Mouse (Mus musculus) neural tube, embryonic 13.5 days (tissue): ENCODE data around the gene Tnrc6c. TPM values are rescaled to one million over a fixed set of nuclear protein-coding genes. Genes with fewer than 3 reads are reported as not detected.
A peak's percentile ranks its signal among the peaks of the same experiment; 100 is the strongest.

Experiments used
- ATAC-seq: fragments of 200-750 bp; cut with Nextera tagmentation; 2 replicates; pipeline ENCODE4 v1.8.0; 2017; ENCODE audit warnings: low read depth, mild to moderate bottlenecking, moderate TSS enrichment, moderate library complexity
- H3K27ac ChIP-seq: fragments of 300-500 bp; sonication (generic); replicated peaks from 2 replicates; pipeline ENCODE4 v1.5.1; 2015; ENCODE audit warnings: moderate library complexity, mild to moderate bottlenecking, inconsistent platforms
- H3K27me3 ChIP-seq: fragments of 300-500 bp; sonication (generic); 2 replicates; pipeline ENCODE4 v1.6.1; 2015; ENCODE audit warnings: mild to moderate bottlenecking, inconsistent platforms
- H3K36me3 ChIP-seq: fragments of 300-500 bp; sonication (generic); 2 replicates; pipeline ENCODE4 v1.6.1; 2015; ENCODE audit warnings: mild to moderate bottlenecking, inconsistent platforms
- H3K4me1 ChIP-seq: fragments of 300-500 bp; sonication (generic); replicated peaks from 2 replicates; pipeline ENCODE4 v1.6.1; 2015; ENCODE audit warnings: inconsistent platforms
- H3K4me2 ChIP-seq: fragments of 300-500 bp; sonication (generic); 2 replicates; pipeline ENCODE4 v1.6.1; 2015; ENCODE audit warnings: inconsistent platforms, mild to moderate bottlenecking, moderate library complexity
- H3K4me3 ChIP-seq: fragments of 300-500 bp; sonication (generic); 2 replicates; pipeline ENCODE4 v1.5.1; 2015; ENCODE audit warnings: mild to moderate bottlenecking, inconsistent platforms
- H3K9ac ChIP-seq: fragments of 300-500 bp; sonication (generic); 2 replicates; pipeline ENCODE4 v1.6.1; 2015; ENCODE audit warnings: moderate library complexity, mild to moderate bottlenecking, inconsistent platforms
- H3K9me3 ChIP-seq: fragments of 300-500 bp; sonication (generic); 2 replicates; pipeline ENCODE4 v1.6.1; 2016; ENCODE audit warnings: inconsistent platforms
- WGBS: fragments of 180-500 bp; shearing (Covaris S2); methylation state at CpG from one replicate; pipeline ENCODE4 v1.1.7; 2015; 5-methylcytosine and 5-hydroxymethylcytosine counted together
- polyA plus RNA-seq: library from polyadenylated mRNA; unstranded; fragments of >200 nt; fragmentation: Nextera tagmentation; extraction: Ambion mirVana; gene quantifications from 2 replicates; pipeline ENCODE4 v1.2.1, GENCODE M21; 2015

Gene Tnrc6c
- polyA plus RNA-seq, 1 experiment from 2014 or later: 26.5 TPM

GRCm38 (mm10) chr11:117712065-117712464 is 58.0 kb downstream of the Tnrc6c start:
- 90% methylated on average over 1 of the region's 1 CpGs for WGBS
- no peak overlapping the region for H3K27ac ChIP-seq

DNA sequence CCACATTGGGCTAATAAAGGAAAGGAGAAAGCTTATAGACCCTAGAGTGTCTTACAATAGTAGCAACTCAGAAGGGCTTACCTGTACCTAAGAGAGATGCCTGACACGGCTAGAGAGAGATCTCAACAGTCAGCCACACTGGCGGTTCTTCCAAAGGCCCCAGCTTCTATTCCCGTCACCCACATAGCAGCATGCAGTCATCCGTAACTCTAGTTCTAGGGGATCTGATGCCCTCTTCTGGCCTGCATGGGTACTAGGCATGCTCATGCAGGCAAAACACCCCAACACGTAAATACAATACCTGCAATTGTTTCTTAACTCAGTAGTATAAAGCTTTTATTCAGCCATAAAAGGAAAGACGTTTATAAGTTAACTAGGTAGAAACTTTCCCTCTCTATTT is 59.3 kb downstream of the Tnrc6c start:
- Histone ChIP-seq H3K9ac (no peak overlapping the region), H3K27ac (no peak overlapping the region), H3K27me3 (no peaks in the 10 kb centered on the region), H3K36me3 (peaks cover 45% of the 10 kb centered on the region), H3K4me2 (no peak overlapping the region), H3K4me3 (no peak overlapping the region), H3K9me3 (no peaks in the 10 kb centered on the region), H3K4me1 (peaks cover 6% of the 10 kb centered on the region; the same call in 1 of the 2 replicates)
- ATAC-seq: no peak
- WGBS: 93% methylated on average over 6 of the region's 6 CpGs

More at GRCm38 (mm10) chr11:117712065-117712464, 58.0 kb downstream of the Tnrc6c start:
- no peak overlapping the region for H3K4me2 ChIP-seq
- H3K27me3 ChIP-seq: no peaks in the 10 kb centered on the region
- H3K36me3 ChIP-seq: peaks cover 35% of the 10 kb centered on the region
- H3K4me1 ChIP-seq: peaks cover 6% of the 10 kb centered on the region; the same call in 1 of the 2 replicates
- no peak for ATAC-seq
- no peaks in the 10 kb centered on the region for H3K9me3 ChIP-seq
- H3K4me3 ChIP-seq: no peak overlapping the region
- no peak overlapping the region for H3K9ac ChIP-seq

DNA sequence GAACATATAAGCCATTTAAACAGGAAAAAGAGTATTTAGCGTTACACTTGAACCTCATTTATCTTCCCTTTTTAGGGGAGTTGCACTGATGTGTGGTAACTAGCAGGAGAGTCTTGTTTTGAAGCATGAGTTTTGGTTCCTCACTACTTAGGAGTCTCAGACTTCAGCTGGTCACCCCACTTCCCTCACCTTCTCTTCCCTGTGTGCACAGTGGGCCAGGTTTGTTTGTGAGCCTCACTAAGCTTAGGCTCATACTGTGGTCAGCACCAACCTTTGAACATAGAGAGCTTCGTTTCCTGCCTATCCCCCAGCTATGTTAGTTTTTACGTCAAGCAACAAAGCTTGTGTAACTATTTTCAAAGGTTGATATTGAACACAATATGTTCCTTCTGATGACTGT is 64.7 kb downstream of the Tnrc6c start:
- peaks cover 93% of the 10 kb centered on the region for H3K36me3 ChIP-seq
- H3K27me3 ChIP-seq: no peaks in the 10 kb centered on the region
- no peak overlapping the region for H3K4me3 ChIP-seq
- no peak for ATAC-seq
- no peaks in the 10 kb centered on the region for H3K9me3 ChIP-seq
- no peak overlapping the region for H3K4me2 ChIP-seq
- no peak overlapping the region for H3K27ac ChIP-seq
- H3K4me1 ChIP-seq: no peaks in the 10 kb centered on the region
- no peak overlapping the region for H3K9ac ChIP-seq
- WGBS: 94% methylated on average over 3 of the region's 3 CpGs

GRCm38 (mm10) chr11:117724604-117725301 is 70.7 kb downstream of the Tnrc6c start:
- Histone ChIP-seq H3K27me3 (no peaks in the 10 kb centered on the region), H3K36me3 (peaks cover 50% of the 10 kb centered on the region)
- WGBS: 87% methylated on average over 6 of the region's 6 CpGs

GRCm38 (mm10) chr11:117727031-117727430 is 72.9 kb downstream of the Tnrc6c start:
- no peak overlapping the region for H3K9ac ChIP-seq
- no peak for ATAC-seq
- H3K27me3 ChIP-seq: no peaks in the 10 kb centered on the region
- H3K4me2 ChIP-seq: no peak overlapping the region
- no peak overlapping the region for H3K4me3 ChIP-seq
- H3K4me1 ChIP-seq: peaks cover 12% of the 10 kb centered on the region
- 94% methylated on average over 4 of the region's 4 CpGs for WGBS
- no peaks in the 10 kb centered on the region for H3K9me3 ChIP-seq
- peaks cover 29% of the 10 kb centered on the region for H3K36me3 ChIP-seq
- no peak overlapping the region for H3K27ac ChIP-seq

More at GRCm38 (mm10) chr11:117724604-117725301, 70.7 kb downstream of the Tnrc6c start:
- Histone ChIP-seq H3K9me3 (no peaks in the 10 kb centered on the region), H3K4me3 (no peak overlapping the region), H3K4me2 (no peak overlapping the region), H3K27ac (no peak overlapping the region), H3K4me1 (peaks cover 5% of the 10 kb centered on the region; the same call in 1 of the 2 replicates), H3K9ac (no peak overlapping the region)
- ATAC-seq: no peak

- Histone ChIP-seq H3K27ac (no peak overlapping the region), H3K4me2 (no peak overlapping the region), H3K9ac (no peak overlapping the region), H3K9me3 (no peaks in the 10 kb centered on the region), H3K4me1 (peaks cover 12% of the 10 kb centered on the region), H3K27me3 (no peaks in the 10 kb centered on the region), H3K4me3 (no peak overlapping the region), H3K36me3 (peaks cover 27% of the 10 kb centered on the region)
- 92% methylated on average over 5 of the region's 5 CpGs for WGBS
- no peak for ATAC-seq
These were observed 74.2 kb downstream of the Tnrc6c start for GRCm38 (mm10) chr11:117728245-117728644.

GRCm38 (mm10) chr11:117728841-117729240 is 74.8 kb downstream of the Tnrc6c start:
- peaks cover 12% of the 10 kb centered on the region for H3K4me1 ChIP-seq
- no peak overlapping the region for H3K9ac ChIP-seq
- peaks cover 27% of the 10 kb centered on the region for H3K36me3 ChIP-seq
- no peak overlapping the region for H3K27ac ChIP-seq
- 76% methylated on average over 1 of the region's 1 CpGs for WGBS
- no peak for ATAC-seq
- H3K4me3 ChIP-seq: no peak overlapping the region
- H3K4me2 ChIP-seq: no peak overlapping the region
- H3K9me3 ChIP-seq: no peaks in the 10 kb centered on the region
- H3K27me3 ChIP-seq: no peaks in the 10 kb centered on the region

DNA sequence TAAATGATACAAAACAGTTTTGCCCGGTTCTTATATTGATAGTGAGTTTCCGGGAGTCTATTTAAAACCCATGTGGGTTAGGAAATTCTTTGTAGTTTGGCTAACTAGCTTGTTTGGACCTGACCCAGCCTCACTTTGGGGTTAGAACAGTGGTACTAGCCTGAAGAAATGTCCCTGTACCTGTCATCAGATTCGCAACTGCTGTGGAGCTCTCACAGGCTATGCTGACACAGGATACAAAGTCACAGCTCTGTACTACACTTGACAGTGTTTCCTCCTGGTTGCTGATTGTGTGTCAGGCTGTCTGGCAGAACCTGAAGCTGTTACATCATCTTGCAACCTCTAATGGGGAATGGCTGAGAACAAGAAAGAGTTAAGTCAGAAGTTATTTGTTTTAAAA is 75.3 kb downstream of the Tnrc6c start:
- H3K4me3 ChIP-seq: no peak overlapping the region
- no peak for ATAC-seq
- no peak overlapping the region for H3K27ac ChIP-seq
- peaks cover 12% of the 10 kb centered on the region for H3K4me1 ChIP-seq
- H3K9ac ChIP-seq: no peak overlapping the region
- no peaks in the 10 kb centered on the region for H3K27me3 ChIP-seq
- no peaks in the 10 kb centered on the region for H3K9me3 ChIP-seq
- H3K4me2 ChIP-seq: no peak overlapping the region
- WGBS: 92% methylated on average over 3 of the region's 3 CpGs
- H3K36me3 ChIP-seq: peaks cover 31% of the 10 kb centered on the region

- WGBS: 85% methylated on average over 7 of the region's 7 CpGs
- peaks cover 12% of the 10 kb centered on the region for H3K4me1 ChIP-seq
- H3K9ac ChIP-seq: no peak overlapping the region
- no peaks in the 10 kb centered on the region for H3K9me3 ChIP-seq
- H3K27ac ChIP-seq: 0 out of 2 replicates have a peak overlapping the region, but pooled peaks have one; percentile 42
- peaks cover 35% of the 10 kb centered on the region for H3K36me3 ChIP-seq
- no peak overlapping the region for H3K4me2 ChIP-seq
- H3K4me3 ChIP-seq: no peak overlapping the region
- no peak for ATAC-seq
- no peaks in the 10 kb centered on the region for H3K27me3 ChIP-seq
These were observed 75.9 kb downstream of the Tnrc6c start for GRCm38 (mm10) chr11:117729798-117730489.

- peaks cover 12% of the 10 kb centered on the region for H3K4me1 ChIP-seq
- H3K9ac ChIP-seq: no peak overlapping the region
- WGBS: 66% methylated on average over 4 of the region's 4 CpGs
- H3K27me3 ChIP-seq: no peaks in the 10 kb centered on the region
- no peak for ATAC-seq
- no peak overlapping the region for H3K4me2 ChIP-seq
- no peaks in the 10 kb centered on the region for H3K9me3 ChIP-seq
- H3K4me3 ChIP-seq: no peak overlapping the region
- H3K36me3 ChIP-seq: peaks cover 41% of the 10 kb centered on the region
- no peak overlapping the region for H3K27ac ChIP-seq
These were observed 76.4 kb downstream of the Tnrc6c start for GRCm38 (mm10) chr11:117730490-117730838.

DNA sequence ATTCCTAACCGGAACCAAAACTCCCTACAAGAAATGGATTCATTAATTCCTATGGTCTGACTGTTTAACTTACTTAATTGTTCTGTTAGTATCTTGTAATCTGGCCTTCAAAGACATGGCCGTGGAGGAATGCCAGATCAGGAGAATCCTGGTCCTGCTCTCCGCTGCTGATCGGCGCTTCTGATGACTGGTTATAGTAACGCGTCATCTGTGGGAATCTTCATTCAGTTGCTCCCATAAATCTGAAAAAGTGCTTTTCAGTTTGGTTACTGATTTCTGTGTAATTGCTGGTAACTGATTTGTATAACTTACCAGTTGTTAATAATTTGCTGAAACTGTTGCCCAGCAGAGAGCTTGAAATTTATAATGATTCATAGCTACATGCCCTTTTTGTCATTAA is 77.4 kb downstream of the Tnrc6c start:
- no peak overlapping the region for H3K4me3 ChIP-seq
- H3K36me3 ChIP-seq: peaks cover 45% of the 10 kb centered on the region
- no peaks in the 10 kb centered on the region for H3K9me3 ChIP-seq
- no peak for ATAC-seq
- H3K4me1 ChIP-seq: peaks cover 12% of the 10 kb centered on the region
- no peak overlapping the region for H3K27ac ChIP-seq
- no peaks in the 10 kb centered on the region for H3K27me3 ChIP-seq
- 93% methylated on average over 7 of the region's 7 CpGs for WGBS
- H3K4me2 ChIP-seq: no peak overlapping the region
- no peak overlapping the region for H3K9ac ChIP-seq

GRCm38 (mm10) chr11:117736037-117736689 is 82.1 kb downstream of the Tnrc6c start:
- H3K4me2 ChIP-seq: no peak overlapping the region
- no peaks in the 10 kb centered on the region for H3K27me3 ChIP-seq
- H3K36me3 ChIP-seq: peaks cover 89% of the 10 kb centered on the region
- no peak for ATAC-seq
- no peaks in the 10 kb centered on the region for H3K9me3 ChIP-seq
- no peak overlapping the region for H3K27ac ChIP-seq
- no peak overlapping the region for H3K9ac ChIP-seq
- WGBS: 72% methylated on average over 5 of the region's 5 CpGs
- no peaks in the 10 kb centered on the region for H3K4me1 ChIP-seq
- H3K4me3 ChIP-seq: no peak overlapping the region
